Mouse (Mus musculus): ENCODE data around the gene Aox4. TPM values are rescaled to one million over a fixed set of nuclear protein-coding genes. Genes with fewer than 3 reads are reported as not detected.

Gene Aox4
- polyA plus RNA-seq, 1 experiment from 2014 or later = 0.18 TPM

DNA sequence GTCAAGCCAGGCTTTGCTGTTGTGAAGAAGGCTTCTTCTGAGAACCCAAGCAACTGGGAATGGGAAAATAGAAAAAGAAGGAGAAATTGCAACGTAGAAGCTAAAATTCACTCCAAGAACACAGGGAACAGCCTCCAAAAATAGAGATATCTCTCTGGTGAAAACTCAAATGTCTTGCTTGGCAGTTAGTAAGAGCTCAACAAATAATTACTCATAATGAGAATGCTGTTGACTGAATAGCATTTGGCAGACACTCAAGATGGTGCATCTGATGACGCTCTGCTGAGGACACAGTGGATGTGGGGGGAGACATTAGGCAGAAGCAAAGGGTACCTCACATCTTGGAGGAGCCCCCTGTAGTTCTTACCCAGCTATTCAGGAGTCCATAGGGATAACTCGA, 77.9 kb downstream of the Aox4 start:
- Histone ChIP-seq H3K36me3 (ENCODE audit: control insufficient read depth, insufficient read depth, low read length) (no peaks in the 10 kb centered on the region), H3K27me3 (ENCODE audit: control insufficient read depth, insufficient read depth, low read length) (no peaks in the 10 kb centered on the region), H3K4me1 (ENCODE audit: control insufficient read depth, insufficient read depth, low read length) (peaks cover 4% of the 10 kb centered on the region; the same call in 1 of the 2 replicates), H3K9me3 (replicated peaks; ENCODE audit: control insufficient read depth, low read length) (no peaks in the 10 kb centered on the region), H3K9ac (ENCODE audit: low read length) (no peak overlapping the region), H3K4me3 (replicated peaks; ENCODE audit: low read length) (no peak overlapping the region), H3K27ac (ENCODE audit: low read length) (no peak overlapping the region), H3K4me2 (ENCODE audit: low read depth, low read length) (no peak overlapping the region)
- 71% methylated on average over 3 of the region's 3 CpGs for whole genome bisulfite sequencing
- ATAC-seq (ENCODE audit: insufficient read depth, low FRiP score) = no peak

DNA sequence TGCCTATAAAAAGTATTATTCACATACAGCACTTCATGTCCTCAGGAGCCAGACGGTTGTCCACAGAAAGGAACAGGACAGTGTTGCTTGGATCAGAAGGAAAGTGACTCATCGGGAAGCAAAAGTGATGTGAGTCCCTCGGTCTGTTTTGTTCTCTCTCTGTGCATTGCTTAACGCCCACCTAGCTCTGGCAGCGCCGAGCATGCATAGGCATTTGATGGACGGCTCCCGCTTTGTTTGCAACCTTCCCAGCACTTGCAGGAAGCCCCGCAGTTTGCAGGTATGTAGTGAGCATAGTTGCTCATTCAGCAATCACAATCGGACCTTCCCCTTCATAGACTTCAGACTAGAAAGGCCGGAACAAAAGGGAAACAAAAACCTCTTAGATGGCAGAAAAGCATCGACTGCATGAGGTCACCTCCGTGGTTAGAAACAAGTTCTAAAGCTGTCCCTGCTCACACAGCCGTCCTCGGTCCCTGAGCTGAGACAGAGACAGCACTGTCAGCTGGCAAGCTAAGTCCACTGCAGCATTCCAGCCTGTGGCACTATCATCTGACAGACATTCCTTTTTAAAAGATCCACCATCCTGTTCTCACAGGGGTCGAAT, 79.8 kb downstream of the Aox4 start:
- 41% methylated on average over 16 of the region's 16 CpGs for WGBS
- Histone ChIP-seq H3K9ac (ENCODE audit: low read length) (no peak overlapping the region), H3K36me3 (ENCODE audit: control insufficient read depth, insufficient read depth, low read length) (no peaks in the 10 kb centered on the region), H3K9me3 (replicated peaks; ENCODE audit: control insufficient read depth, low read length) (no peaks in the 10 kb centered on the region), H3K4me2 (ENCODE audit: low read depth, low read length) (no peak overlapping the region), H3K27ac (ENCODE audit: low read length) (no peak overlapping the region), H3K4me1 (ENCODE audit: control insufficient read depth, insufficient read depth, low read length) (peaks cover 4% of the 10 kb centered on the region; the same call in 1 of the 2 replicates), H3K27me3 (ENCODE audit: control insufficient read depth, insufficient read depth, low read length) (no peaks in the 10 kb centered on the region), H3K4me3 (replicated peaks; ENCODE audit: low read length) (no peak overlapping the region)
- no peak for ATAC-seq (ENCODE audit: insufficient read depth, low FRiP score)

DNA sequence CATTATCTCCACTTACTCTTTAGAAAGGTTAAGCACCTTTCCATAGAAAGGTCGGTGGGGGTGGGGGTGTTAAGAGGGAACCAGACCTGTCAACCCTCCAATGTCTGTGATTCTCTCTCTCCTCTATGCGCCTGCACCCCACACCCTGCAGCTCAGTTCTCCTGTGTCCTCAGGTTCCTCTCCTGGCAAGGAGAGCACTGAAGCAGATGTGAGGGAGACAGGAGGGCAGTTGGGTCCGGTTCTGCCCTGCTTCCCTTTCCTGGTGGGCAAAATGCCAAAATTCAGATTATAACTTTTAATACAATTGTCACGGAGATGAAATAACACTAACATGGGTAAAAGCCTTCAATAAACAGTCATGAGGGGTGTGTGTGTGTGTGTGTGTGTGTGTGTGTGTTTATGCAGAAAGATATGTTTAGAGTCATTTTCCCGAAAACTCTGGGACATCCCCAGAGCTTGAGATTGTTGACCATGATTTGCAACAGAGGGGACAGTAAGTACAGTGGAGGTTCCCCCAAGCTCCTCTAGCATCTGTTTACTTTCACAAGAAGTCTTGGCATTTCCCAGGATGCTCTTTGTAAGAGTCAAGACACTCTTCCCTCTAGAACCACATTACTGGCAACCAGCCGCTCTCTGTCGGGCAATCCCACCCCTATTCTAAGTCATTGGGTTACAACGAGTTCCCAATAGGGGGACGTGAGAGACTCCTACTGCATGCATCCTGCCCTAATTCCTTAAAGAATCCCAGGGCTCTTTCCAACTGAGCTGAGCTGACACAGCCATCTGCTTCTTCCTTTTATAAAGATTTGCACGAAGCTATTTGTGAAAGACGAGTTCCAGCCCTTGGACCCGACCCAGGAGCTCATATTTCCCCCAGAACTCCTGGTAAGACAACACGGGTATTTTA, 81.5 kb downstream of the Aox4 start:
- H3K4me2 ChIP-seq (ENCODE audit: low read depth, low read length) = no peak overlapping the region

DNA sequence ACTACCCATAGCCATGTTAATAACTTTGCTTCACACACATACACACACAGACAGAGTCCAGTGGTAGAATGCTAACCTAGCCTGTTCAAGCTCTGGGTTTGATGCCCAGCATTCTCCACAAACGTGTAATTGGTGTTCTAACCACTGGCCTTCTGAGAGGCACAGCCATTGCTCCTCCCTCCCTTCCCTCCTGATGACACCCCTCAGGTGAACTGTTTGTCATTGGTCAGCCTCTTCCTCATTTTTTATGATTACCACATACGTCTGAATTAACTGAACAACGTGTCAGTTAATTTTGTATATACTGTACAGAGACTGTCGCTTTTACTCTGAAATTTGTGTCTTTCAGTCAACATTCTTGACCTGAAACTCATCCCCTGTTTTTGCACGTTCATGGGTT, 84.5 kb downstream of the Aox4 start:
- Histone ChIP-seq H3K4me3 (replicated peaks; ENCODE audit: low read length) (no peak overlapping the region), H3K9me3 (replicated peaks; ENCODE audit: control insufficient read depth, low read length) (no peaks in the 10 kb centered on the region), H3K9ac (ENCODE audit: low read length) (no peak overlapping the region), H3K27me3 (ENCODE audit: control insufficient read depth, insufficient read depth, low read length) (no peaks in the 10 kb centered on the region), H3K36me3 (ENCODE audit: control insufficient read depth, insufficient read depth, low read length) (no peaks in the 10 kb centered on the region), H3K4me1 (ENCODE audit: control insufficient read depth, insufficient read depth, low read length) (peaks cover 4% of the 10 kb centered on the region; the same call in 1 of the 2 replicates), H3K27ac (ENCODE audit: low read length) (no peak overlapping the region), H3K4me2 (ENCODE audit: low read depth, low read length) (no peak overlapping the region)
- WGBS = 76% methylated on average over 5 of the region's 5 CpGs
- ATAC-seq (ENCODE audit: insufficient read depth, low FRiP score) = no peak

More for the DNA sequence above, 81.5 kb downstream of the Aox4 start:
- WGBS = 35% methylated on average over 13 of the region's 13 CpGs
- no peaks in the 10 kb centered on the region for H3K36me3 ChIP-seq (ENCODE audit: control insufficient read depth, insufficient read depth, low read length)
- no peak overlapping the region for H3K9ac ChIP-seq (ENCODE audit: low read length)
- peak overlapping the region; percentile 79 for H3K27ac ChIP-seq (ENCODE audit: low read length)
- peak; percentile 75 for ATAC-seq (ENCODE audit: insufficient read depth, low FRiP score)
- no peaks in the 10 kb centered on the region for H3K9me3 ChIP-seq (replicated peaks; ENCODE audit: control insufficient read depth, low read length)
- H3K27me3 ChIP-seq (ENCODE audit: control insufficient read depth, insufficient read depth, low read length) = no peaks in the 10 kb centered on the region
- H3K4me3 ChIP-seq (replicated peaks; ENCODE audit: low read length) = no peak overlapping the region
- peaks cover 4% of the 10 kb centered on the region; the same call in 1 of the 2 replicates for H3K4me1 ChIP-seq (ENCODE audit: control insufficient read depth, insufficient read depth, low read length)

DNA sequence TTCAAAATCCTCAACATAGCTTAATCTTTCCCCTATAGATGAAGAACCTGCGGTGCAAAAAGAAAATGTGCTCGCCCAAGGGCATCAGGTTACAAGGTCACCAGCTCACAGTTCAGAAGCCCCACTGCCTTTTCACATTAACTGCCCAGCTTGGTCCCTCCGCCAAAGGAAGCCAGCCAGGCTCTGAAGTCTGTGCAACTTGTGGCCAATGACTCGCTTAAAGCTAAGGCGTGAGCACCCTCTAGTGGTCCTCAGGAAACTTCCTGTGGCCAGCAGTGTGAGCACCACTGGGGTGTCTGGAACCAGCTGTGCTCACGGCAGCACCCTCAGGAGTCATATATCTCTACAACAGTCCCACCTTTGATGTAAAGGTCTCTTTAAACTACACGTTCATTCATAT, 86.1 kb downstream of the Aox4 start:
- peak; percentile 35; the same call in 1 of the 2 replicates for ATAC-seq (ENCODE audit: insufficient read depth, low FRiP score)
- H3K27me3 ChIP-seq (ENCODE audit: control insufficient read depth, insufficient read depth, low read length) = no peaks in the 10 kb centered on the region
- WGBS = 6% methylated on average over 7 of the region's 7 CpGs

DNA sequence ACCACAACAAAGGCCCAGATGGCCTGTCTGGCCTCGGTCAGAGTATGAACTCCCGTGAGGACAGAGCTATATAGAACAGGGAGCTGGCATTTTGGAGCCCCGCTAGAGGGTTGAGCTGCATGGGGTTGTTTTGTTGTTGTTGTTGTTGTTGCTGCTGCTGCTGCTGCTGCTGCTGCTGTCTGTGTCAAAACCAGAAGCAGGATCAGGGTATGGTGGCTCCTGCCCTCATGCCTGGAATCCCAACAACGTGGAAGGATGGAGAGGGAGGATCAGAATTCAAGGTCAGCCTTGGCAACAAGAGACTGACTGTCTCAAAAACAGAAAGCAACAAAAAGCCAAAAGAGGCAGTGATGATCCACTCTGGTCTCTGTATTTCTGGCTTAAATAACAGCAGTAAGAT, 86.6 kb downstream of the Aox4 start:
- H3K36me3 ChIP-seq (ENCODE audit: control insufficient read depth, insufficient read depth, low read length) = no peaks in the 10 kb centered on the region

More for the DNA sequence above, 86.1 kb downstream of the Aox4 start:
- H3K9ac ChIP-seq (ENCODE audit: low read length) = no peak overlapping the region
- no peak overlapping the region for H3K27ac ChIP-seq (ENCODE audit: low read length)
- no peak overlapping the region for H3K4me2 ChIP-seq (ENCODE audit: low read depth, low read length)
- H3K9me3 ChIP-seq (replicated peaks; ENCODE audit: control insufficient read depth, low read length) = no peaks in the 10 kb centered on the region
- H3K4me1 ChIP-seq (ENCODE audit: control insufficient read depth, insufficient read depth, low read length) = 0 out of 2 replicates have a peak, but pooled peaks cover 2% of the 10 kb centered on the region
- no peaks in the 10 kb centered on the region for H3K36me3 ChIP-seq (ENCODE audit: control insufficient read depth, insufficient read depth, low read length)
- no peak overlapping the region for H3K4me3 ChIP-seq (replicated peaks; ENCODE audit: low read length)

DNA sequence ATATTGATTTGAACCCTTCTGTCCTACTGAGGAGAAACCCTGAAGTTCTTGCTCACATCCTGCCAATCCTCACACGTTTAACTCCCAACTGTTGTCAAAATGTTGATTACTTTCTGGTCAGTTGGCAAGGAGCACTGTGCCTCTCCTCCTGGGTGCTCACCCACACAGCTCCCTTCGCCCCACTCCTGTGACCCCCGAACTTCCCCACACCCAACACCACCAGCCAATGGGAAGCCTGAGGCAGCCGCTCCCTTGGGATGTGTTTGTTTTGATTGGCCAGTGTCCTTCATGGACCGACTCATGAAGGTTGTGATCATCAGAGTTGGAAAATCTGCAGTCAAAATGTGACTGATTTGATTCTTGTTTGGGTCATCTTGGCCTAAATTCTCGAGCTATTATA, 88.2 kb downstream of the Aox4 start:
- no peak overlapping the region for H3K9ac ChIP-seq (ENCODE audit: low read length)
- no peak overlapping the region for H3K4me3 ChIP-seq (replicated peaks; ENCODE audit: low read length)
- H3K9me3 ChIP-seq (replicated peaks; ENCODE audit: control insufficient read depth, low read length) = no peaks in the 10 kb centered on the region
- H3K36me3 ChIP-seq (ENCODE audit: control insufficient read depth, insufficient read depth, low read length) = no peaks in the 10 kb centered on the region
- no peak overlapping the region for H3K27ac ChIP-seq (ENCODE audit: low read length)
- H3K27me3 ChIP-seq (ENCODE audit: control insufficient read depth, insufficient read depth, low read length) = no peaks in the 10 kb centered on the region
- no peak for ATAC-seq (ENCODE audit: insufficient read depth, low FRiP score)
- WGBS = 68% methylated on average over 6 of the region's 6 CpGs
- H3K4me2 ChIP-seq (ENCODE audit: low read depth, low read length) = no peak overlapping the region
- H3K4me1 ChIP-seq (ENCODE audit: control insufficient read depth, insufficient read depth, low read length) = peaks cover 3% of the 10 kb centered on the region; the same call in 1 of the 2 replicates

More for the DNA sequence above, 86.6 kb downstream of the Aox4 start:
- ATAC-seq (ENCODE audit: insufficient read depth, low FRiP score) = no peak
- no peaks in the 10 kb centered on the region for H3K9me3 ChIP-seq (replicated peaks; ENCODE audit: control insufficient read depth, low read length)
- no peaks in the 10 kb centered on the region for H3K27me3 ChIP-seq (ENCODE audit: control insufficient read depth, insufficient read depth, low read length)
- H3K27ac ChIP-seq (ENCODE audit: low read length) = no peak overlapping the region
- no peak overlapping the region for H3K9ac ChIP-seq (ENCODE audit: low read length)
- H3K4me1 ChIP-seq (ENCODE audit: control insufficient read depth, insufficient read depth, low read length) = no peaks in the 10 kb centered on the region
- no peak overlapping the region for H3K4me3 ChIP-seq (replicated peaks; ENCODE audit: low read length)
- no peak overlapping the region for H3K4me2 ChIP-seq (ENCODE audit: low read depth, low read length)
- WGBS = 66% methylated on average over 4 of the region's 4 CpGs

DNA sequence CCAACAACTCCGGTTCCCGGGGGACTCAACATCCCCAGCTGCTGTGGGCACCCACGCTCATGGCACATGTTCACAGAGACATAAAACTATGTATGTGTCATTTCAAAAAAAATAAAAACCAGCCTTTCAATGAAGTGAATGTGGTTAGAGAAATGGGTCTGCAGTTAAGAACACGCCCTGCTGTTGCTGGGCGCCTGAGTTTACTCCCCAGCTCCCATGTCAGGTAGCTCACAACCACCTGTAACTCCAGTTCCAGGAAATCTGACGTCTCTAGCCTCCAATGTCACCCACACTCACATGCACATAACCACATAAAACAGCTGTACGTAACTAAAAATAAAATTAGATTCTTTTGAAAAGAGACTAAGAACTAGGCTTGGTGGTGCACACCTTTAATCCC, 90.9 kb downstream of the Aox4 start:
- Histone ChIP-seq H3K4me3 (replicated peaks; ENCODE audit: low read length) (no peak overlapping the region), H3K36me3 (ENCODE audit: control insufficient read depth, insufficient read depth, low read length) (no peaks in the 10 kb centered on the region), H3K9me3 (replicated peaks; ENCODE audit: control insufficient read depth, low read length) (no peaks in the 10 kb centered on the region), H3K4me1 (ENCODE audit: control insufficient read depth, insufficient read depth, low read length) (peaks cover 16% of the 10 kb centered on the region), H3K4me2 (ENCODE audit: low read depth, low read length) (no peak overlapping the region), H3K9ac (ENCODE audit: low read length) (no peak overlapping the region), H3K27me3 (ENCODE audit: control insufficient read depth, insufficient read depth, low read length) (no peaks in the 10 kb centered on the region), H3K27ac (ENCODE audit: low read length) (no peak overlapping the region)
- WGBS = 90% methylated on average over 7 of the region's 7 CpGs
- no peak for ATAC-seq (ENCODE audit: insufficient read depth, low FRiP score)

DNA sequence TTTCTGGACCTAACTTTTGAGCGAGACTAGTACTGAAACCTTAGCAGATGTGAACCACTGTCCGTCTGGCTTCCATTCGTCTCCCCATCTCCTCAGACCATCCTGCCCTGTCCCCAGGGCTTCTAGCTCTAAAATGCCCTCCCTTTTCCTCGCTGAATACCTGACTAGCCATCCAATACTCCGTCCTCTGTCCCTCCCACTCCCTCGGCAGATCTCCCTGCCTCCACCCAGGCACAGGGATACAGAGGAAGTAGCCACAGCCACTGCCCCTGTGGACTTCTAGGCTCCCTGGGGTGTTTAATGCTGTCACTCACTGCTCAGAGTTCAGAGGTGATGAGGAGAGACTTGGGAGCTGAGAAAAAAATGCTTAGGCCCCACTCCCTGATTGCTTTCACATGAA, 91.8 kb downstream of the Aox4 start:
- H3K27ac ChIP-seq (ENCODE audit: low read length) = no peak overlapping the region
- H3K4me1 ChIP-seq (ENCODE audit: control insufficient read depth, insufficient read depth, low read length) = peaks cover 16% of the 10 kb centered on the region
- 80% methylated on average over 6 of the region's 6 CpGs for WGBS
- no peaks in the 10 kb centered on the region for H3K36me3 ChIP-seq (ENCODE audit: control insufficient read depth, insufficient read depth, low read length)
- H3K4me2 ChIP-seq (ENCODE audit: low read depth, low read length) = no peak overlapping the region
- no peak overlapping the region for H3K4me3 ChIP-seq (replicated peaks; ENCODE audit: low read length)
- no peaks in the 10 kb centered on the region for H3K27me3 ChIP-seq (ENCODE audit: control insufficient read depth, insufficient read depth, low read length)
- no peak for ATAC-seq (ENCODE audit: insufficient read depth, low FRiP score)
- no peak overlapping the region for H3K9ac ChIP-seq (ENCODE audit: low read length)
- no peaks in the 10 kb centered on the region for H3K9me3 ChIP-seq (replicated peaks; ENCODE audit: control insufficient read depth, low read length)
